Mouse (Mus musculus) heart, embryonic 12.5 days (tissue): ENCODE results near the gene Atp11a. TPM values are rescaled to one million over a fixed set of nuclear protein-coding genes. Genes with fewer than 3 reads are reported as not detected.
A peak's percentile ranks its signal among the peaks of the same experiment; 100 is the strongest.

Experiments
- ATAC-seq: fragments of 200-750 bp; cut with Nextera tagmentation; 2 replicates; pipeline ENCODE4 v1.8.0; 2017; ENCODE audit warnings: moderate TSS enrichment, moderate library complexity; ENCODE audit not compliant: insufficient number of reproducible peaks, low FRiP score
- H3K27ac ChIP-seq: fragments of 300-500 bp; sonication (generic); 2 replicates; pipeline ENCODE4 v1.5.1; 2016; ENCODE audit warnings: mild to moderate bottlenecking, moderate library complexity; ENCODE audit not compliant: poor library complexity, severe bottlenecking
- H3K27me3 ChIP-seq: fragments of 300-500 bp; sonication (generic); replicated peaks from 2 replicates; pipeline ENCODE4 v1.6.1; 2016; ENCODE audit warnings: mild to moderate bottlenecking, moderate library complexity
- H3K36me3 ChIP-seq: fragments of 300-500 bp; sonication (generic); 2 replicates; pipeline ENCODE4 v1.6.1; 2016; ENCODE audit warnings: mild to moderate bottlenecking, moderate library complexity
- H3K4me1 ChIP-seq: fragments of 300-500 bp; sonication (generic); replicated peaks from 2 replicates; pipeline ENCODE4 v1.6.1; 2016; ENCODE audit warnings: mild to moderate bottlenecking
- H3K4me2 ChIP-seq: fragments of 300-500 bp; sonication (generic); 2 replicates; pipeline ENCODE4 v1.6.1; 2016; ENCODE audit warnings: mild to moderate bottlenecking, moderate library complexity
- H3K4me3 ChIP-seq: fragments of 300-500 bp; sonication (generic); 2 replicates; pipeline ENCODE4 v1.5.1; 2016; ENCODE audit warnings: mild to moderate bottlenecking
- H3K9ac ChIP-seq: fragments of 300-500 bp; sonication (generic); 2 replicates; pipeline ENCODE4 v1.6.1; 2016; ENCODE audit warnings: mild to moderate bottlenecking, moderate library complexity
- H3K9me3 ChIP-seq: fragments of 300-500 bp; sonication (generic); replicated peaks from 2 replicates; pipeline ENCODE4 v1.6.1; 2016; ENCODE audit warnings: mild to moderate bottlenecking, moderate library complexity
- WGBS: fragments of 180-500 bp; shearing (Covaris S2); methylation state at CpG from one replicate; pipeline ENCODE4 v1.1.7; 2016; 5-methylcytosine and 5-hydroxymethylcytosine counted together
- polyA plus RNA-seq: library from polyadenylated mRNA; unstranded; fragments of >200 nt; fragmentation: Nextera tagmentation; extraction: Ambion mirVana; gene quantifications from 2 replicates; pipeline ENCODE4 v1.2.1, GENCODE M21; 2016

The Atp11a gene
- polyA plus RNA-seq, result 21.5 and 23.7 TPM in 2 replicates

DNA sequence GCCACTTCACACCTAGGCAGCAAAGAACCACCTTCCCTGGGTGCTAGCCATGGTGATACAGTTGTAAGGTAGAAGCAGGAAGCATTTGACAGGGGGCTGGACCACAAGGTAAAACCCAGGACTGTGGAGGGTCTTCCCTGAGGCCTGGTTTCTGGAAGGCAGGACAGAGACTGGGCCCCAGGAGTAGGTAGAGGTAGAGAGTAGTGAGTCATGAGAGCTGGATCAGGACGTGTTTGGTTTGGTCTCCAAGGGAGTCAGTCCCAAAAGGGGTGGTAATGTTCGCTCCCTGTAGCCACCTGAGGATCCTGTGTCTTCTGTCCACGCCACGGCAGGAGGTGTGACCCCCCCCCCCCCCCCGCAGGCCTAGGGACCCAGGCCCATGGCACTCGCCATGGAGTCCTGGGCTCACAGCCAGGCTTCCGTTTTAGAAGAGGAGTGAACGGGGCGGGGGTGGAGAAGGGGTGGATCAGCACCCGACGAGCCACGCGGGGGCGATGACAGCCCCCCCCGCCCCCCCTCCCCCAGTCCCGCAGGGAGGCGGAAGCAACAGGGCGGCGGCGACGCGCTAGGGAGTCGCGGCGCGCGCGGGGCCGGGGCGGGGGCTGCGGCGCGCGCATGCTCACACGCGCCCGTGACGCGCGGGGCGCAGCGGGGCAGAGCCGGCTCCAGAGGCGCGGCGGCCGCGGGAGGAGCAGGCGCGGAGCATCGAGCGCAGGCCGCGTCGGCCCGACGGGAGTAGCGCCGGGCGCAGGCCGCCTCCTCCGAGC lies at the start of gene Atp11a:
Atp11a (plus strand) TSS at position 624 of the 767 bp plus-strand sequence.
- Histone ChIP-seq H3K9ac (peak within 1 kb of the TSS; percentile 93), H3K4me2 (peak within 1 kb of the TSS; percentile 92), H3K4me1 (peaks cover 42% of the 10 kb centered on the region), H3K36me3 (no peaks in the 10 kb centered on the region), H3K9me3 (no peaks in the 10 kb centered on the region), H3K27ac (peak within 1 kb of the TSS; percentile 80), H3K27me3 (no peaks in the 10 kb centered on the region), H3K4me3 (peak within 1 kb of the TSS; percentile 91)
- 6% methylated on average over 49 of the region's 62 CpGs for WGBS
- ATAC-seq, result peak; percentile 82

- Histone ChIP-seq H3K4me2 (no peak overlapping the region), H3K9ac (no peak overlapping the region), H3K4me3 (no peak overlapping the region), H3K4me1 (no peaks in the 10 kb centered on the region; the same call in 1 of the 2 replicates), H3K36me3 (no peaks in the 10 kb centered on the region), H3K27me3 (0 out of 2 replicates have a peak, but pooled peaks cover 6% of the 10 kb centered on the region), H3K9me3 (peaks cover 7% of the 10 kb centered on the region; the same call in 1 of the 2 replicates), H3K27ac (no peak overlapping the region)
- ATAC-seq, result no peak
- WGBS, result 79% methylated on average over 7 of the region's 7 CpGs
Measured at GRCm38 (mm10) chr8:12711623-12712022, 45.2 kb upstream of the Atp11a start.

DNA sequence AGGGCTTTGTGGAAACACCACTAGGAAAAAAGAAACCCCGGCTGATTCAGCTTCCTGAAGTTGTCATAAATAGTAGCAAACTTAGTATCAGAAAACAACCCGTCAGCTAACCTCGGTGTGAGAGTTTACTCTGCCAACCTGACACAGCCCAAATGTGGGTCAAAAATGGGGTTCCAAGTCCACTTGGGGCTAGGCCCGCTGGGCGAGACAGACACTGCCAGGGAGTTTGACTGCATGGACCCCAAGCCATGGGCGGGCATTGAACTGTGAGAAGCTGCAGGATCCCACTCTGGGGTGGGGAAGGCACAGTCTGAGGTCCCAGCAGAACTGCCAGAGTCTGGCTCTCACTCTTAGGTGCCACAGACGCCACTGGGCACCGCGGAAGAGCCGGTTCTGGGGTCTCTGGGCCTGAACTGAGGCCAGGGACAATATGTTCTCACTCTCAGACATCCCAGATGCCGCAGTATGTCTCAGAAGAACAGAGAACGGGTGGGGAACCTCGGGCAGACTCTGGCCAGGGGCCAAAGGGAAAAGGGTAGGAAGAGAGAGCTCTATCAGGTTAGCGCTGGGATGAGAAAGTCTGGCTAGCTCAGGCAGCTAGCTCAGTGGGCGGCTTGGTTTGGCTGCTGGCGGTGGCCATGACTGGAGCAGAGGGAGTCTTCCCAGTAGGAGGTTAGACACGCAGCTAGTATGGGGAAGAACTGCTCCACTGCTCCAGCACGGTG lies 40.8 kb upstream of the Atp11a start:
- no peak overlapping the region for H3K9ac ChIP-seq
- no peak for ATAC-seq

GRCm38 (mm10) chr8:12719091-12719490 lies 37.7 kb upstream of the Atp11a start:
- Histone ChIP-seq H3K9ac (no peak overlapping the region), H3K27ac (no peak overlapping the region), H3K36me3 (no peaks in the 10 kb centered on the region), H3K9me3 (no peaks in the 10 kb centered on the region), H3K4me1 (no peaks in the 10 kb centered on the region), H3K4me3 (no peak overlapping the region), H3K4me2 (no peak overlapping the region), H3K27me3 (peaks cover 6% of the 10 kb centered on the region)
- no peak for ATAC-seq
- WGBS, result 72% methylated on average over 9 of the region's 9 CpGs

More for the DNA sequence above, 40.8 kb upstream of the Atp11a start:
- H3K9me3 ChIP-seq, result no peaks in the 10 kb centered on the region
- no peak overlapping the region for H3K27ac ChIP-seq
- 75% methylated on average over 18 of the region's 18 CpGs for WGBS
- H3K4me2 ChIP-seq, result no peak overlapping the region
- no peaks in the 10 kb centered on the region for H3K36me3 ChIP-seq
- peaks cover under 1% of the 10 kb centered on the region for H3K27me3 ChIP-seq
- H3K4me3 ChIP-seq, result no peak overlapping the region
- H3K4me1 ChIP-seq, result no peaks in the 10 kb centered on the region

- no peaks in the 10 kb centered on the region for H3K9me3 ChIP-seq
- no peak for ATAC-seq
- no peak overlapping the region for H3K27ac ChIP-seq
- no peaks in the 10 kb centered on the region for H3K4me1 ChIP-seq
- 0 out of 2 replicates have a peak, but pooled peaks cover 5% of the 10 kb centered on the region for H3K27me3 ChIP-seq
- no peaks in the 10 kb centered on the region for H3K36me3 ChIP-seq
- H3K4me3 ChIP-seq, result no peak overlapping the region
- no peak overlapping the region for H3K4me2 ChIP-seq
- H3K9ac ChIP-seq, result no peak overlapping the region
- whole genome bisulfite sequencing, result 76% methylated on average over 4 of the region's 4 CpGs
Measured at GRCm38 (mm10) chr8:12728644-12729043, 28.2 kb upstream of the Atp11a start.

GRCm38 (mm10) chr8:12730780-12731179 lies 26.0 kb upstream of the Atp11a start:
- ATAC-seq, result no peak
- H3K27ac ChIP-seq, result no peak overlapping the region

DNA sequence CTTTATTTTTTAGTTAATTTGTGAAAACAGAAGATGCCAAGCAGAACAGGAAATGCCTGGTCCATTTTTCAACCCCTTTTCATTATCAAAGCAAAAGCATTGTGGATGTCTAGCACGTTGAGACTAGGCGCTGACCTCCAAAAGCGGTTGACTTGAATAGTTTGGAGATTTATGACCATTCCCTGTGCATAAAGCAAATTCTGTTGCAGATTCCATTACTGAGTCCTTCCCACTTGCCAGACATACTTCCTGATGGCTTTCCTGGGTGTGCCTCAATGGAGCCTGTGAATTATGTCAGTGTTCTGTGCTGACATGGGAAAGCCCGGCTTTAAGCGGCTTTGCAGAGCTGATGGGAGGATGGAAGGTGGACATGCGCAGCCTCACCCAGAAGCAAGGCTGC lies 24.4 kb upstream of the Atp11a start:
- Histone ChIP-seq H3K9me3 (no peaks in the 10 kb centered on the region), H3K4me1 (no peaks in the 10 kb centered on the region), H3K27me3 (no peaks in the 10 kb centered on the region; the same call in 1 of the 2 replicates), H3K4me3 (no peak overlapping the region), H3K9ac (no peak overlapping the region), H3K36me3 (no peaks in the 10 kb centered on the region), H3K4me2 (no peak overlapping the region), H3K27ac (no peak overlapping the region)
- WGBS, result 87% methylated on average over 6 of the region's 6 CpGs
- no peak for ATAC-seq

More at GRCm38 (mm10) chr8:12730780-12731179, 26.0 kb upstream of the Atp11a start:
- Histone ChIP-seq H3K27me3 (no peaks in the 10 kb centered on the region), H3K9me3 (no peaks in the 10 kb centered on the region), H3K4me3 (no peak overlapping the region), H3K9ac (no peak overlapping the region), H3K36me3 (no peaks in the 10 kb centered on the region), H3K4me1 (no peaks in the 10 kb centered on the region), H3K4me2 (no peak overlapping the region)
- 69% methylated on average over 5 of the region's 5 CpGs for WGBS

- WGBS, result 85% methylated on average over 9 of the region's 9 CpGs
- peaks cover 5% of the 10 kb centered on the region for H3K27me3 ChIP-seq
- no peak overlapping the region for H3K4me3 ChIP-seq
- no peaks in the 10 kb centered on the region for H3K36me3 ChIP-seq
- H3K4me2 ChIP-seq, result no peak overlapping the region
- H3K27ac ChIP-seq, result no peak overlapping the region
- no peak overlapping the region for H3K9ac ChIP-seq
- H3K9me3 ChIP-seq, result 0 out of 2 replicates have a peak, but pooled peaks cover 3% of the 10 kb centered on the region
- ATAC-seq, result no peak
- H3K4me1 ChIP-seq, result no peaks in the 10 kb centered on the region
Measured at GRCm38 (mm10) chr8:12739113-12739512, 17.7 kb upstream of the Atp11a start.

DNA sequence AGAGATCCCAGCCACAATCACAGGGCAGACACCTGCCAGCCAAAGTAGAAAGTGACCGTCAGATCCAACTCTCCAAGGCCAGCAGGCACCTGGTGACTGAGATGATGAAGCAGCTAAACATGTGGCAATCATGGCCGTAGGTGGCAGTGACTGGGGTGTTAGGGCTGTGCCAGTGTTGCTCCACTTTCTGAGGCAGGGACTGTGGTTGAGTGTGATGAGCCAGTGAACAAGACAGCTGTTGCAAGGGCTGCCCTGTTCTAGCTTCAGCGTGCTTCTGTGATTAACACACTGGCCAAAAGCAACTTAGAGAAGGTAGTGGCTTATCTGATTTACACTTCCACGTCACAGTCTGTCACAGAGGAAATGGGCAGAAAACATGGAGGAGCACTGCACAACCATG lies 13.4 kb upstream of the Atp11a start:
- no peaks in the 10 kb centered on the region; the same call in 1 of the 2 replicates for H3K27me3 ChIP-seq
- no peak overlapping the region for H3K27ac ChIP-seq
- H3K9ac ChIP-seq, result no peak overlapping the region
- peaks cover 6% of the 10 kb centered on the region; the same call in 1 of the 2 replicates for H3K9me3 ChIP-seq
- H3K4me1 ChIP-seq, result no peaks in the 10 kb centered on the region
- H3K36me3 ChIP-seq, result no peaks in the 10 kb centered on the region
- ATAC-seq, result no peak
- H3K4me2 ChIP-seq, result no peak overlapping the region
- H3K4me3 ChIP-seq, result no peak overlapping the region
- WGBS, result 74% methylated on average over 4 of the region's 4 CpGs

GRCm38 (mm10) chr8:12748183-12748582 lies 8.6 kb upstream of the Atp11a start:
- peaks cover 6% of the 10 kb centered on the region; the same call in 1 of the 2 replicates for H3K9me3 ChIP-seq
- H3K9ac ChIP-seq, result no peak overlapping the region
- no peak overlapping the region for H3K27ac ChIP-seq
- H3K36me3 ChIP-seq, result no peaks in the 10 kb centered on the region
- no peak for ATAC-seq
- 86% methylated on average over 3 of the region's 3 CpGs for WGBS
- H3K4me2 ChIP-seq, result no peak overlapping the region
- no peaks in the 10 kb centered on the region for H3K4me1 ChIP-seq
- 0 out of 2 replicates have a peak, but pooled peaks cover 3% of the 10 kb centered on the region for H3K27me3 ChIP-seq
- H3K4me3 ChIP-seq, result no peak overlapping the region

GRCm38 (mm10) chr8:12749116-12749515 lies 7.7 kb upstream of the Atp11a start:
- H3K4me3 ChIP-seq, result no peak overlapping the region
- no peak overlapping the region for H3K4me2 ChIP-seq
- 77% methylated on average over 7 of the region's 7 CpGs for WGBS
- ATAC-seq, result no peak
- no peaks in the 10 kb centered on the region for H3K36me3 ChIP-seq
- H3K27ac ChIP-seq, result no peak overlapping the region
- no peaks in the 10 kb centered on the region for H3K4me1 ChIP-seq
- H3K27me3 ChIP-seq, result 0 out of 2 replicates have a peak, but pooled peaks cover 3% of the 10 kb centered on the region
- no peak overlapping the region for H3K9ac ChIP-seq
- H3K9me3 ChIP-seq, result peaks cover 3% of the 10 kb centered on the region; the same call in 1 of the 2 replicates
